Mouse (Mus musculus) kidney, postnatal 36 days (tissue): ENCODE data around the gene Bcas3.
"Not testable (repeated sequence)": the region's sequence is repeated elsewhere in the genome, so short reads cannot be mapped to it uniquely, and the experiment has no call there.

ENCODE experiments used
- DNase-seq, 2 experiments: peaks; one replicate each; pipeline ENCODE4 v3.0.0; 2021 to 2022; ENCODE audit warnings: mixed read lengths in 2 of 2

Gene Bcas3

GRCm38 (mm10) chr11:85716730-85717129 is 363.8 kb downstream of the Bcas3 start:
- DNase-seq, result not testable (repeated sequence)

DNA sequence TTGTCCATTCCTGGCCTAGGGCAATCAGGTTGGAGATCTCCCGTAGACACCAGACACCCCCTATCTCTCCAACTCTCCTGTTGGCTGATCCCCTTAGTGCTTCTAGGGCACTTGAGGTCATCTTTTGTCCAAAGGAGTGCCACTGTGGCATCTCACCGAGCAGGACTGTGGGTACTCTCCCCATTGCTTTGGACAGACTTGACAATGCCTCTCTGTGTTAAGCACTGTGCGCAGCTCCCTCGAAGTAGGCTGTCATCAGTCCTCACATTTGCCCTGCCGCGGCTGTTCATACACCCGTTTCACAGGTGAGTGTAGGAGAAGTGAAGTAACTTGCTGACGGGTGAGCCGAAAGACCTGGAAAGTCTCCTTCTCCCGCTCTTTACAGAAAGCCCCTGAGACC is 366.1 kb downstream of the Bcas3 start:
- DNase-seq, result no peak

GRCm38 (mm10) chr11:85719766-85720165 is 366.8 kb downstream of the Bcas3 start:
- peak in 1 of 2 experiments; percentile 34 for DNase-seq

GRCm38 (mm10) chr11:85720269-85720773 is 367.4 kb downstream of the Bcas3 start:
- peak in 1 of 2 experiments; percentile 36 for DNase-seq

DNA sequence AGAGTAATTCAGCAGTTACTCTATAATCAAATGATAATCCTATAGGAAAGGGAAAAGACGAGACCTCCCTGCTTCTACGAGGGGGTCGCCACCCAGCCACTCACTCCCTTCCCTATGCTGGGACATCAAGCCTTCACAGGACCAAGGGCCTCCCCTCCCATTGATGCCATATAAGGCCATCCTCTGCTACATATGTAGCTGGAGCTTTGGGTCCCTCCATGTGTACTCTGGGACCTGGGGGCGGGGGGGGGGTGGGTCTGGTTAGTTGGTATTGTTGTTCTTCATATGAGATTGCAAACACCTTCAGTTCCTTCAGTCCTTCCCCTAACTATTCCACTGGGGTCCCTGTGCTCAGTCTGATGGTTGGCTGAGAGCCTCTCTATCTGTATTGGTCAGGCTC is 369.0 kb downstream of the Bcas3 start:
- DNase-seq, result no peak

- DNase-seq, result no peak
Measured at GRCm38 (mm10) chr11:85724159-85724558, 371.2 kb downstream of the Bcas3 start.

DNA sequence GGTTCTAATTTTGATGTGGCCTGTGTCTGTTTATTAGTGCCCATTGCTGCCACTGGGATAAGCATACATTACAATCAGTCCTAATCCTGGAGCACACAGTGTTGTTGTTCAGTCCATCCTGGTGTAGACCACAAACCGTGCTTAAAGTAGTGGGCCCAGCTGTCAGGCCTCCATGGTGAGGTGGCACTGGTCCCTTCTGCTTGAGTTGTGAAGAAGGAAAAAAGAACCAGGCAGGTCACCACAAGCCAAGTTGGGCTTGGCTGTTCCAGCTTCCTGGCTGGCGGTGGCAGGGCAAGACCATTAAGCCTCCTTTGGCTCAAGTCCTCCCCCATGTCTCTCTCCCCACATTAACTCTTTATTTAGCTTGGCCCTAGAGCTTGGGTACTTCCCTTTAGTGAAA is 376.8 kb downstream of the Bcas3 start:
- DNase-seq, result no peak

GRCm38 (mm10) chr11:85732462-85733012 is 379.6 kb downstream of the Bcas3 start:
- DNase-seq, result peak in 1 of 2 experiments; percentile 35

DNA sequence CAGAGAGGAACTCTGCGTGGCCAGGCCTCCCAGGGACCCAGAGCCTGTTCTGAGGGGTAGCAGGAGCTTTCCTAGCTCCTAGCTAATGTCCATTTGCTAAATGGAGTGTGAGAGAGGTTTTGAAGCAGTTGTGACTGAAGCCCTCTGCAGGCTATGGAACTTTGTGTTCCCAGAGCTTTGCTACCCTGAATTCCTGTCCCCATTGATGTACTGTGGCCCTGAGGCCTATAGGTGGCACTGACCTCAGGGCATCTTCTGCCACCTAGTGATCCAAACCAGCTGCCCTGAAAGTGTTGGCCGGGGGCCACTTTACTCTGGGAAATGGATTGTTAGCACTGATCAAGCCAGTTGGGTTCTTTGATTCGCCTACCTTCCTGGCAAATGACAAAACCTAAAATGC is 380.6 kb downstream of the Bcas3 start:
- DNase-seq, result peak in 1 of 2 experiments; percentile 59

DNA sequence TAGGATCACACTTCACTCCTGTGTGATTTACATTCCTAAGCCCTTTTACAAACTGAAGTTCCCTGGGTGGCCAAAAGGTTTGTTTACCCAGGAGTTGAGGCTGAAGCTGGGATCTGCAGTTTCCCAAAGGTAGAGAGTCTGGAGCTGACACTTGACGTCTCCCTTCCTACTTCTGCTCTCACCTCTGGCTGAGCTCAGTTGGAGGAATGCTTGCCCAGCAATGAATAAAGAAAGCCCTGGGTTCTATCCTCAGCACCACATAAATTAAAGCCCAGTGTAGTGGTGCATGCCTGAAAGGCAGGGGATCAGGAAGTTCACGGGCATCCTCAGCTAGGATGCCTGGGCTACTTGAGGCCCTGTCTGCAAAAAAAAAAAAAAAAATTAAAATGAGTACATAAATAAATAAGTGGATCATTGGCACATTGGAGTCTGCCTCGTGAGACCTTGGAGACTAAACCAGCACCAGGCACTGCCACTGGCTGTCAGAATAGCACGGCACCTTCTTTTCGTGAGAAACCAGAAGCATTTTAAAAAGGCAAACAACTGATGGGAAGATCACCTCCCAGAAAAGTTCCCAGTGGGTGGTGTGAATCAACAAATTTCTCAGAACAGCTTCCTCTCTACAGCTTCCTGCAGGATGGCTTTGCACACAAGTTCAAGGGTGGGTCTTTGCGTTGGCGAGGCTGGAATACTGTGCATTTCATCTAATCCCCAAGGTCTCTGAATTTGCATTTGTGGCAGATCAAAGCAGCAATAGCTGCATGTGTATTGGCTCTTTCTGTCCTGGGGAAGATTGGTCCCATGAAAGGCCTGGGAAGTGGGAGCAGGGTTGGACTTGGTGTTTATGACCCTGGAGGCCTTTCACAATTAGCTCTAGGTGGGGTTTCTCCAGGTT is 381.6 kb downstream of the Bcas3 start:
- no peak for DNase-seq

GRCm38 (mm10) chr11:85737227-85737626 is 384.3 kb downstream of the Bcas3 start:
- DNase-seq, result no peak

DNA sequence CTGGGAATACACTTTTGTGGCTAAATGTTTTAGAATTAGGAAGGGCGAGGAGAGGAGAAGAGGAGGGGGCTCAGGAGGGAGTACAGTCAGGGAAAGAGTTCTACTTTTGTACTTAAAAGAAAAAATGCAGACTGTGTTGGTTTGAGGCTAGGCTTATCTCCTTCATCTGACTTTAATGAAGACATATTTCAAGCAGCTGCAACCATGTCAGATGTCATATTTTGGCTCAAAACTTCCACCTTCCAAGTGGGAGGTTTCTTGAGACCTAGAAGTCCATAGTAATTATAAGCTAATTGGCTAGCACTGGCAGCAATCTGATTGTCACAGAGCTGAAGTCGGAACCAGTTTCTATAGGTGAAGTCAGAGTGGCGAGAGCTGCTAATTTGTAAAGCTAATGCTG is 384.9 kb downstream of the Bcas3 start:
- DNase-seq, result no peak

- DNase-seq, result no peak
Measured at GRCm38 (mm10) chr11:85738585-85738984, 385.6 kb downstream of the Bcas3 start.

DNA sequence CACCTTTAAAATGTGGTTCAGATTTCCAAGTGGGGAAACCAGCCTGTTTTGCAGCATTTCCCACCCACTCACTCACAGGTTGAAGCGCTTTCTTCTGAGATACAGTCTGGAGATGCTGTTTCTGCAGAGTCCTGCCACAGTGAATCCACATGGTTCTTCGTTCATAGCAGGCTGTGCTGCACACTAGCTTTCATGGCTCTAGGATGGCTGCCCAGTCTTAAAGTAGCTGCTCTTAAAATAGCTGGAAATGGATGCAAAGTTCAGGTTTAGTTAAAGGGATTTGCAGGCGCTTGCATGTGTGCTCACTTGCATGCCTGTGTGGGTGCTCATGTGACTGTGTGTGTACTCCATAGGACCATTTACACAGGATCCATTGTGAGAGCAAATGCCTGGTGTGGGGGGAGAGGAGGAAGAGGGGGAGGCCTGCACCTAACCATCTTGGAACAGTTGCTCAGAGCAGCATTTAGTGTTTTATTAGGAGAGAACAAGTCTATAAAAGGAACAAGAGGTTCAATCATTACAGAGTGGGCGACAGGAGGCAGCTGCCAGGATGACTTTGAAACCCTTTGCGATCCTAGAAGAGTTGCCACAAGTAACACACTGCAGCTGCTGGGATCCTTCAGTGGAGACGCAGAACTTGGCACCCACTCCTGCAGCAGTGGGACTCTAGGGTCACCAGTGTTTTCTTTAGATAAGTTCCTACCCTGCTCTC is 386.5 kb downstream of the Bcas3 start:
- DNase-seq, result no peak

DNA sequence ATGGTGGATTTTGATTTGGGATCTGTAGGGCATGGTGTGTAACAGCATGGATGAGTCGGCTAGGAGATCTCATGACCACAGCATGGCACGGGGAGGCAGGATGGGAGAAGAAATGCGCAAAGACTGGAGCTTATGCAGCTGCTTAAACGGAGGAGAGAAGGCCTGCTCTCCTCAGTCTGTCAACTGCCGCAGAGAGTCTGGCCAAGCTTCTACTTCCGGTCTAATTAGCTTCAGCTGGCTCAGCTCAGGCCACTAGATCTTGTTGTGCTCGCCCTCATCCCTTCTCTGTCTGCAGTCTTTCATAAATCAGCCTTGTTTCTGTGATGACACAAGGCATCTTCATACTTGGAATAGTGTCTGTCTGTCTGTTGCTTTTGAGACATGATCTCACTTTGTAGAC is 393.4 kb downstream of the Bcas3 start:
- DNase-seq, result peak; percentile 20 to 29

- no peak for DNase-seq
Measured at GRCm38 (mm10) chr11:85748891-85749290, 395.9 kb downstream of the Bcas3 start.

- DNase-seq, result no peak
Measured at GRCm38 (mm10) chr11:85751171-85751570, 398.2 kb downstream of the Bcas3 start.

GRCm38 (mm10) chr11:85754631-85755502 is 401.9 kb downstream of the Bcas3 start:
- DNase-seq, result no peak

DNA sequence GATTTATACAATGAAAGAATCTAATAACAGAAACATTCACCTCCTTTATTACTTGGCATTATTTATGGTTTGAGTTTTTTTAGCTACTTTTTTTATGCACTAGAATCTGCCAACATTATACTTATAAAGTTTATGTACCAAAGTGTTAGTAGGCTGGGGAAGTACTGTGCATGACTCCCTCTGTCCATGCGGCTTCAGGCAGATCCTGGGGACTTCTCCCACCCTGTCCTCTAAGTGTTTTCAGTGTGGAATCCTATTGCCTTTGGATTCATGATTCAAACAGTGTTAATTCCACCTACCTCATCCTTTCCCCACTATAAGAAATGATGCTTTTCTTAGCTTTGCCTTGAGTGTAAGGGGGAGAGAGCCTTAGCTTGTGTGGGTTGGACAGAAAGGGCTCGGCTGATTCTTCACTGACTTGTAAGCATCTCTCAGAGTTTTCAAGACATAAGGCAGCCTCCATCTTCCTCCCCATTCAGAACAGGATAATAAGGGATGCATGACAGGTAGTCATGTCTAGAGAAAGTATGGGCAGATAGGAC is 402.6 kb downstream of the Bcas3 start:
- no peak for DNase-seq

DNA sequence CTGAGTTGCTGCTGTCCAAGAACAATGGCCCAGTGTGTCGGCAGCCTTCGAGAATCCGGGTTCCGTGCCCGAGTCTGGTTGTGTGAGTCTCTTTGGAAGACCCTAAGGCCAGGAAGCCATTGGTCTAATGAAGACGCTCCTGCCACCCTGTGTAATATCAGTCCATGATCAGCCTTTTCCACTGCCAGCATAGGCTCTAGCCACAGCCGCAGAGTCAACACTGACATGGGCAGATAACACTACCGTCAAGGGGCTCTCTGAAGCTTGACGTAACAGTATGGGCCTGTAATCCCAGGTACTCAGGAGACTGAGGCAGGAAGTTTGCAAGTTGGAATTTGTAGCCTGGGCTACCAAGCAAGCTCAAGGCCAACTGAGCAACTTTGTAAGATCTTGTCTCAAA is 405.9 kb downstream of the Bcas3 start:
- no peak for DNase-seq

DNA sequence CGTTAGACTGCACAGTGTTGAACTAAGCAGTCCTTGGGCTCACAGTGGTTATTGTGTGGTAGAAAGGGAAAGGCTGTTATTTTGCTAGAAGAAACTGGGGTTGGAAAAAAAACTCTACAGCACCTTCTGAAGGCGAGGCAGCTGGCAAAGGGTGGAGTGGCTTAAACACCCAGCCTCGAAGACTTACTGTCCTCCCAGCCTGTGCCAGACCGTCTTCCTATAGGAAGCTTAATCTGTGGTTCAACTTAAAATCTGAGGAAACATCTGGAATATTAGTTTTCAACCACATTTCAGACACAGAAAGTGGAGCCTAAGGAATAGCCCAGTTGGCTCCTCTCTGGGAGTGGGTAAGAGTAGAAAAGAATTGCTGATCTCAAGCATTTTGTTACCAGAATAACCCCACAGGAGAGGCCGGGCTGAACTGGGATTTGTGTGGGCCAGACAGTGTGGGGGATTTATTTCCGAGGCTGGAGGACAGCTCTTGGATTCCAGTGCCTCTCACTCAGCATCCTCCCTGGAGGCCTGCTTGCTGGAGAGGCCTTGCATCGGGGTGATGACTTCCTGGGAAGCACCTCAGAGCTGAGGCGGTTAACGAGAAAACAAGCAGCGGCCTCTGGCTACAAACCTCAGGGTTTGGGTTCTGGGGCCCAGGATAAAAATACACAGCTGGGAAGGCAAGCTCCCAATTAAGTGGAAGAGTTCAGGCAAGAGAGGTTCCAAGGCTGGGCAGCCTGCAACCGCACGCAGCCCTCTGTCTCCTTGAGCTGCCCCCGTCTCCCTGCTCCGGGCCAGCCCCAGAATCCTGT is 406.9 kb downstream of the Bcas3 start:
- no peak for DNase-seq
